Mouse (Mus musculus) ES-E14 (cell line): ENCODE data around the gene Rtkn2.

ENCODE experiments used
- HCFC1 ChIP-seq: IDR thresholded peaks from 2 replicates; pipeline ENCODE4 v1.6.1; 2012; ENCODE audit warnings: low read length, inconsistent platforms, borderline replicate concordance; ENCODE audit not compliant: insufficient read depth
- MAFK ChIP-seq: IDR thresholded peaks from 2 replicates; pipeline ENCODE4 v1.6.1; 2014; ENCODE audit warnings: mild to moderate bottlenecking, low read depth, low read length, inconsistent platforms; ENCODE audit not compliant: insufficient read depth
- ZC3H11A ChIP-seq: IDR thresholded peaks from 2 replicates; pipeline ENCODE4 v1.6.1; 2012; ENCODE audit warnings: low read depth, mild to moderate bottlenecking, inconsistent platforms, low read length, borderline replicate concordance
- ZNF384 ChIP-seq: IDR thresholded peaks from 2 replicates; pipeline ENCODE4 v1.6.1; 2012; ENCODE audit warnings: low read depth, low read length, inconsistent platforms

GRCm38 (mm10) chr10:68044864-68045263 is 65.5 kb downstream of the Rtkn2 start:
- TF ChIP-seq ZC3H11A (no peak), HCFC1 (no peak), ZNF384 (no peak), MAFK (no peak)
